ENCODE assay signal across 11 mouse cellular contexts in the genomic region with DNA sequence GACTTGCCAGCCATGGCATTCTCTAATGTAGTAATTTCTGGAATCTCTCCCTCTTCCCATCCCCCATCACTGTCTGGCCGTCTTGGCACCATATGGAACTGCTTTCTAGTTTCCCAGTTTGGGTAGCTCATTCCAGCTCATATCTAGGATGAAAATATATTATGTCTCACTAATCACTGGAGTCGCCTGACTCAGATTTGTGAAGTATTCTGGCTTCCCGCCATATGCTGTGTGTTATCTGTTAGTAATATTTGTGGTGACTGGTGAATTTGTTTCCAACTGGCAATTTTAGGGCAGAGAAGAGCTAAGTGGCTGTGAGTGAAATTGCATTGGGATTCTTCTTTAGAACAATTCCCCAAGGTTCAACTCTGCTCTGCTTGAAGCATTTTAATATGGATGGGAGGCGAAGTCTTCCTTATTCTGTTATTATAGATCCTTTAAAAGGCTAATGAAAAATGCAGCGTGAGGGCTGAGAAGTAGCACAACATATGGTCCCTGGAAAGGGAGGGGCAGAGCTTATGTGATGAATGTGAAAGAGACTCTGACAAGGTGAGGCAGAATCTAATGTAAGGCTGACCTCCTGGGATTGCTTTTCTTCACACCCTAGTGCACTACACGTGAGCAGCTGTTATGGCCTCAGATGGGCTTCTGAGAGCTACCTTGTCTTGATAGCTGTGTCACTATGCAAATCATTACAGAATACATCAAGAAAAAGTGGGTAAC.
DNase-seq lines count a peak whose midpoint lies in the region; ATAC-seq and TF ChIP-seq lines count a peak whose summit lies in the region.
"Had no signal": no experiment of that assay in that cellular context is flagged by ENCODE, and none has a peak within 500 bp of the region (broad histone marks: within the 10 kb centered on the region; RNA-seq: fewer than 3 reads in every experiment).

No protein-coding gene starts in this region.

- TF ChIP-seq POLR2A in embryonic fibroblast, embryonic 13.5 days (IDR thresholded peaks at IDR 0.05; ENCODE audit: low read depth, low read length) = no peak

- TF ChIP-seq CTCF in embryonic fibroblast, embryonic 13.5 days (IDR thresholded peaks at IDR 0.05; ENCODE audit: borderline replicate concordance, insufficient read depth, low read length) = no peak

- no peak overlapping the region for H3K9ac ChIP-seq in hindbrain, embryonic 11.5 days (ENCODE audit: low read depth, low read length)
- no peak overlapping the region for H3K9ac ChIP-seq in intestine, embryonic 15.5 days
- H3K9ac ChIP-seq: liver, embryonic 14.5 days had no signal

- H3K36me3 ChIP-seq in hindbrain, embryonic 11.5 days (ENCODE audit: control insufficient read depth, insufficient read depth, low read length) = no peaks in the 10 kb centered on the region
- H3K36me3 ChIP-seq in hindbrain, embryonic 10.5 days = no peaks in the 10 kb centered on the region
- no peaks in the 10 kb centered on the region for H3K36me3 ChIP-seq in intestine, embryonic 15.5 days

- H3K27me3 ChIP-seq in hindbrain, embryonic 11.5 days (ENCODE audit: control insufficient read depth, insufficient read depth, low read length) = no peaks in the 10 kb centered on the region
- no peaks in the 10 kb centered on the region for H3K27me3 ChIP-seq in hindbrain, embryonic 10.5 days (ENCODE audit: insufficient read depth, poor library complexity, severe bottlenecking)
- no peaks in the 10 kb centered on the region for H3K27me3 ChIP-seq in intestine, embryonic 15.5 days (replicated peaks)

- H3K9me3 ChIP-seq in hindbrain, embryonic 11.5 days (ENCODE audit: control insufficient read depth, low read length) = no peaks in the 10 kb centered on the region
- H3K9me3 ChIP-seq in hindbrain, embryonic 10.5 days = no peaks in the 10 kb centered on the region
- H3K9me3 ChIP-seq in intestine, embryonic 15.5 days = no peaks in the 10 kb centered on the region

- no peak overlapping the region for H3K27ac ChIP-seq in hindbrain, embryonic 11.5 days (ENCODE audit: low read depth, low read length)
- H3K27ac ChIP-seq in hindbrain, embryonic 10.5 days = no peak overlapping the region
- H3K27ac ChIP-seq in embryonic fibroblast, embryonic 13.5 days (ENCODE audit: insufficient read depth, low read length) = peak overlapping the region; percentile 75
- no peak overlapping the region for H3K27ac ChIP-seq in intestine, embryonic 15.5 days
- H3K27ac ChIP-seq: liver, embryonic 14.5 days had no signal

- peak; percentile 11 for DNase-seq in hindbrain, embryonic 11.5 days (ENCODE audit: low spot score)
- DNase-seq in hindbrain, embryonic 10.5 days (ENCODE audit: low spot score) = no peak
- peak; percentile 3 for DNase-seq in NIH3T3 (ENCODE audit: low read depth)
- peak; percentile 11 to 14 for DNase-seq in layer of hippocampus, adult 8-10 months (ENCODE audit: low spot score in 2 of 2)
- no peak for DNase-seq in gastrocnemius, postnatal 10 days
- no peak for DNase-seq in urinary bladder, postnatal 4 days (ENCODE audit: low spot score in 2 of 2)

- no peaks in the 10 kb centered on the region for H3K4me1 ChIP-seq in hindbrain, embryonic 11.5 days (replicated peaks; ENCODE audit: control insufficient read depth, insufficient read depth, low read length)
- 0 out of 2 replicates have a peak, but pooled peaks cover 4% of the 10 kb centered on the region for H3K4me1 ChIP-seq in hindbrain, embryonic 10.5 days (replicated peaks)
- peaks cover 4% of the 10 kb centered on the region for H3K4me1 ChIP-seq in embryonic fibroblast, embryonic 13.5 days (ENCODE audit: control insufficient read depth, insufficient read depth, low read length)
- H3K4me1 ChIP-seq in intestine, embryonic 15.5 days (replicated peaks) = no peaks in the 10 kb centered on the region

- WGBS in hindbrain, embryonic 11.5 days = 59% methylated on average over 6 of the region's 6 CpGs
- WGBS in hindbrain, embryonic 10.5 days = 64% methylated on average over 6 of the region's 6 CpGs
- WGBS in intestine, embryonic 15.5 days = 68% methylated on average over 6 of the region's 6 CpGs

- H3K4me2 ChIP-seq in hindbrain, embryonic 11.5 days (replicated peaks; ENCODE audit: low read depth, low read length) = no peak overlapping the region
- no peak overlapping the region for H3K4me2 ChIP-seq in intestine, embryonic 15.5 days (replicated peaks)

- peak; percentile 53; the same call in 1 of the 2 replicates for ATAC-seq in hindbrain, embryonic 11.5 days (ENCODE audit: low FRiP score)
- ATAC-seq in intestine, embryonic 15.5 days = no peak
- ATAC-seq: activated CD4-positive, CD25-positive, alpha-beta regulatory T cell, adult 4 months had no signal

- H3K4me3 ChIP-seq in hindbrain, embryonic 11.5 days (ENCODE audit: low read depth, low read length) = no peak overlapping the region
- H3K4me3 ChIP-seq in hindbrain, embryonic 10.5 days = no peak overlapping the region
- no peak overlapping the region for H3K4me3 ChIP-seq in embryonic fibroblast, embryonic 13.5 days (ENCODE audit: insufficient read depth, low read length)
- no peak overlapping the region for H3K4me3 ChIP-seq in intestine, embryonic 15.5 days (replicated peaks)
- H3K4me3 ChIP-seq: myocyte had no signal

Comparison
In these comparisons a context has a peak if more than half of its experiments do, and no peak if none do; other contexts are left out.
1. DNase-seq: peak in hindbrain, embryonic 11.5 days (single experiment), NIH3T3 (single experiment) and layer of hippocampus, adult 8-10 months (2 of 2); none in hindbrain, embryonic 10.5 days (single experiment), gastrocnemius, postnatal 10 days (single experiment) and urinary bladder, postnatal 4 days (0 of 2).